Mouse (Mus musculus) heart, postnatal 0 days (tissue): Measurements from ENCODE around the gene Vmac.

Experiments used
- CTCF ChIP-seq: IDR thresholded peaks from 2 replicates; pipeline ENCODE4 v1.5.1; 2016; ENCODE audit warnings: antibody characterized with exemption, control low read depth, low read depth
- EP300 ChIP-seq: IDR thresholded peaks from 2 replicates; pipeline ENCODE4 v1.6.1; 2016; ENCODE audit warnings: antibody characterized with exemption, low read depth

DNA sequence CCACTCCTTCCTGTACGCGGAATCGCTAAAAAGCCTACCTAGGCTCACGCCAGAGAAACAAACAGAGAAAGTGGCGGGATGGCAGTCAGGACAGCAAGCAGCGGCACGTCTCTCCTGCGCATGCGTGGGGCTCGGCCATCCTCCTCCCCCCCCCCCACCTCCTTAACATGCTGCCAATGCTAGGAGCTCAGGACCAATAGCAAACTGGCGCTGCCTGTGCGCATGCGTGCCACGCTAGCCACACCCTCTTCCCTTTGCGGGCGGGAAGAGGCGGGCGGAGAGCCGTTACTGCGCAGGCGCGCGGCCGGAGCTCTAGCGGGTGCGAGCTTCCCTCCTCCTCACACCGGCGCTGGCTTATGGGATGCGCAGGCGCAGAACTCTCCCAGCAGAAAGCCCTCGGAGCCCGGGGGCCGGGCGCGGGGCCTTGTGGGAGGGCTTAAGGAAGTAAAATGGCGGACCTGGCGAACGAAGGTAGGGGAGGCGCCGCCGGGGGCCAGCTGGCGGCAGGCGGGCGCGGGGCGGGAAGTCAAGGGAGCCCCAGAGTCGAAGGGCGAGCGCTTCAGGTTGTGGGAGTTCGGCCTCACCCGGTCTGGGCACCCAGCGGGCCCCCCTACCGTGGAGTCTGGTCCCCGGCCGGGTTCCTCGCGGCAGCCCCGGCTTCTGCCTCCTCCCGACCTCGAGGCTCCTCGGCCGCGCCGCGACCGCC lies 44.7 kb downstream of the Vmac start, which contains the start of gene Ranbp3:
- no peak for TF ChIP-seq CTCF
- TF ChIP-seq EP300: no peak
